Mouse (Mus musculus) CD4-positive, CD25-positive, alpha-beta regulatory T cell, adult 2 months (primary cell): ENCODE measurements around the gene Wdr63.
"Not testable (repeated sequence)": the region's sequence is repeated elsewhere in the genome, so short reads cannot be mapped to it uniquely, and the experiment has no call there.

Experiments used
- DNase-seq: peaks from one replicate; pipeline ENCODE4 v3.0.0-alpha.2; 2012; ENCODE audit warnings: low read depth, low spot score

Gene Wdr63

GRCm38 (mm10) chr3:146013490-146013889 lies 94.4 kb downstream of the Wdr63 start:
- DNase-seq, result no peak

GRCm38 (mm10) chr3:146011544-146012218 lies 96.2 kb downstream of the Wdr63 start:
- DNase-seq, result no peak

- no peak for DNase-seq
These were observed 97.2 kb downstream of the Wdr63 start for GRCm38 (mm10) chr3:146010751-146011150.

- DNase-seq, result no peak
These were observed 97.9 kb downstream of the Wdr63 start for GRCm38 (mm10) chr3:146009859-146010645.

- no peak for DNase-seq
These were observed 100.1 kb downstream of the Wdr63 start for GRCm38 (mm10) chr3:146007872-146008271.

GRCm38 (mm10) chr3:146004347-146005051 lies 103.4 kb downstream of the Wdr63 start:
- peak; percentile 61 for DNase-seq

GRCm38 (mm10) chr3:145996539-145996938 lies 111.4 kb downstream of the Wdr63 start:
- DNase-seq, result not testable (repeated sequence)

- DNase-seq, result no peak
These were observed 112.4 kb downstream of the Wdr63 start for GRCm38 (mm10) chr3:145995489-145995888.

- DNase-seq, result no peak
These were observed 114.3 kb downstream of the Wdr63 start for GRCm38 (mm10) chr3:145993481-145994201.

GRCm38 (mm10) chr3:145992796-145993195 lies 115.1 kb downstream of the Wdr63 start:
- no peak for DNase-seq

GRCm38 (mm10) chr3:145991976-145992730 lies 115.8 kb downstream of the Wdr63 start:
- DNase-seq, result no peak

- DNase-seq, result no peak
These were observed 116.8 kb downstream of the Wdr63 start for GRCm38 (mm10) chr3:145991130-145991529.
